Mouse (Mus musculus): ENCODE data around the gene Cfap77. TPM values are rescaled to one million over a fixed set of nuclear protein-coding genes. Genes with fewer than 3 reads are reported as not detected.
A peak's percentile ranks its signal among the peaks of the same experiment; 100 is the strongest.
"Not testable (repeated sequence)": the region's sequence is repeated elsewhere in the genome, so short reads cannot be mapped to it uniquely, and the experiment has no call there.

Cfap77 gene
- total RNA-seq (2021), result under 1 TPM; 0.40 to 0.62 TPM
- long read RNA-seq, experiment 1, result 0 reads
- long read RNA-seq, experiment 2, result 0 reads

DNA sequence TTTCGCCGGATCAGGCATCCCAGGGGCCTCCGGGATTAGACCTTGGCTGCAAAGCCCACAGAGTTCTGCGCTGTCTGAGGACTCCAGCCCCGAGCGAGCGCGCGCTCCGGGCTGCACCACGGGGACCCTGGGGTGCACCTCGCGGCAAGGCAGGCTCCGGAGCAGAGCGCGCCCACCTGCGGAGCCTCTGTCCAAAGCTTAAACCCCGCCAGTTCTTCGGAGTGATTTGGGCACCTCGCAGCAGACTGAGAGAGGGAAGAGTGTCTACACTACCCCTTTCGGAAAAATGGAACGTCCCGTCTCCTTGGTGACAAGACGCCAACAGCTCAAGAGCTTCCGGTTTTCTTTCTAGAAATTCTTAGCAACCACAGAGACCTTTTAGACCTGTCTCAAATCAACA is at the start of gene Cfap77:
Gene Cfap77 (minus strand): TSS at position 76 of the 400 bp plus-strand sequence.
- DNase-seq (ENCODE audit: low spot score in 2 of 2), result peak; percentile 53 to 64
- intact Hi-C loops (cut with DNase I), result no loop called here

DNA sequence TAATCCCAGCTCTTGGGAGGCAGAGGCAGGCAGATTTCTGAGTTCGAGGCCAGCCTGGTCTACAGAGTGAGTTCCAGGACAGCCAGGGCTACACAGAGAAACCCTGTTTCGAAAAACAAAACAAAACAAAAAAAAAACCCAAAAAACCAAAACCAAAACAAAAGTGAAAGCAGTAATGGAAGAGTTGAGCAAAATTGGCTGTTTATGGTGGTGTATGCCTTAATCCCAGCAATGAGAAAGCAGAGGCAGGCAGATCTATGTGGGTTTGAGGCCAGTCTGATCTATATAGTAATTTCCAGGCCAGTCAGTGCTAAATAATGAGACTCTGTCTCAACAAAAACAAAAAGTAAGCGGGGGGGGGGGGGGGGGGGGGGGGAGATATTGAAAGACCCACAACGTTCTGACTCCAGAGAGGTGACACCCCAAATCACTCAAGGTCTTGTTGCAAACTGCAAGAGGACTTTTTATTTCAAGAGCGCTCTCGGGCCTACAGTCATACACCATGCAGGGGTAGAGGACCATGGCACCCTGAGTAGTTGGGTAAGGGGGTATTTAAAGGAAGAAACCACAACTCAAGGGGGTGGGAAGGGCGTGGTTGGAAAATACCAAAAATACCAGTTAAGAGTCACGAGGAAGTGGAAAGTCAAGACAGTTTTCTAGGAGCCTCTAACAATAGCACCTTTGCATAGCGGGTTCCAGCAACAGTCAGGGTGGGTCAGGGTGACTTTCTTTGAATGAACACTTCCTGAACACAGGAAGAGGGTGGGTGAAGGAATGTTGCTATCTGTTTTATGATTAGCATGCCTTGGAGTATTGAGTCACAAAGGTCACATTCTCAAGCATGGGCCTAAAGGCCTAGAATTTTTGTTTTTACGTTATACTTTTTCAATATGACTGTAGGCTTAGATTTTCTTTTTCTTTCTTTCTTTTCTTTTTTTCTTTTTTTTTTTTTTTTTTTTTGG is 47.8 kb upstream of the Cfap77 start:
- DNase-seq (ENCODE audit: low spot score in 2 of 2); intact Hi-C loops (cut with DNase I): not testable (repeated sequence)

DNA sequence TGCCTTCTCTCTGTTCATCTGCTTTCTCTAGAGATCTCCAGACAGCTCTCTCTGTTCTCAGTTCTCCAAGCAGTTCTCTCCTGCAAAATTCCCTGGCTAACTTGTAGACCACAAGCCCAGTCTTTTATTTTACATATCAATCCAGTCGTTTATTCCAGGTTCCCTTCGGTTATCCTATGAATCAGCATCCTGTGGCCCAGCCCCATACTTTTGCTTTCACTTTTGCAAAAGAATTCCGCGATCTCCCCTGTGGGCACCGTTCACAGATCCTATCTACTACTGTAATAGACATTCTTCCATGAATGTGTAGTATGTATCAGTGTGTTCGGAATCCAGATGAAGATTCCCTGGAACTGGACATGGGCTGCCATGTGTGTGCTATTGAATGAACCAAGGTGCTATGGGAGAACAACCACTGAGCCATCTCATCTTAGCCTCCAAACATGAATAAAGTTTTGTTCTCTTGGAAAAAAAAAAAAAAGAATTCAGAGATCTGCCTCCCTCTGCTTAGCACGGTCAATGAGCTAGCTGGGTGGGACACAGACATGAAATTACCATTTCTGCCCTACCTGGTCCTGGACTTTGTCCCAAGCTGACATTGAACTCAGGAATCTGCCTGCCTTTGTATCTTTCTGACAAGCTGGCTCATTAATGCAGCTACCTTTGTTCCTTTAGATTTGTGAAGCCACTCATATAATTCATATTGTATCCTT is 46.1 kb upstream of the Cfap77 start:
- intact Hi-C loops (cut with DNase I), result no loop called here
- no peak for DNase-seq (ENCODE audit: low spot score in 2 of 2)

DNA sequence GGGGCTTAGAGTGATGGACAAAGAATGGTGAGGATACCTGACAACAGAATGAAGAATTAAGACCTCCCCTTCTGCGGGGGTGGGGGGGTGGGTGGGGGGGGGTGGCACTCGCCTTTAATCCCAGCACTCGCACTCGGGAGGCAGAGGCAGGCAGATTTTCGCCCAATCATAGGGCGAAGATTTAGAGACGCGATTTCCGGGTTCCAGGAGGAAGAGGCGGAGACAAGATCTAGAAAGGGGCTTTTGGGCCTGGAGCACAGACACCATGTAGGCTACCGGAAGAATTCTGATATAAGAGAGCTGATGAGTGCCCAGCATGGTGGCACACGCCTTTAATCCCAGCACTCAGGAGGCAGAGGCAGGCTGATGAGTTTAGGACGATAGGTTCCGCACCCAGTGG is 44.8 kb upstream of the Cfap77 start:
- intact Hi-C loops (cut with DNase I), result no loop called here
- DNase-seq (ENCODE audit: low spot score in 2 of 2), result no peak

DNA sequence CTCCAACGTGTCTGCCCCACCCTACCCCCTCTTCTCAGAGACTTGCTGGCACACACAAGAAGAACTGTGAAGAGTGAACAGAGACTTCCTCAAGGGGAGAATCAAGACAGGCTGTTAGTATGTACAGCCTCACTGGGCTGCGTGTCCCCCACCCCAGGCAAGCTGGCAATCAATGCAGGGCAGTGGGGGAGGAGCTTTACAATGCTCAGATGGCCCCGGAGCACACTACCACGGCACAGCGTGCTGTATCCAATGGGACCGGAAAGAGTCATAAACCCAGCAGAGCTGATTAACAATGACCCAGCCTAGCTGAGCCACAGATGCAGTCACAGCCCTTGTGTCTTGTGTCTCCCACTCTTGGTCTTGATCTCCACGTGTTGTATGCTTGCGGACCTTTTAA is 43.9 kb upstream of the Cfap77 start:
- intact Hi-C loops (cut with DNase I), result no loop called here
- DNase-seq (ENCODE audit: low spot score in 2 of 2), result no peak

DNA sequence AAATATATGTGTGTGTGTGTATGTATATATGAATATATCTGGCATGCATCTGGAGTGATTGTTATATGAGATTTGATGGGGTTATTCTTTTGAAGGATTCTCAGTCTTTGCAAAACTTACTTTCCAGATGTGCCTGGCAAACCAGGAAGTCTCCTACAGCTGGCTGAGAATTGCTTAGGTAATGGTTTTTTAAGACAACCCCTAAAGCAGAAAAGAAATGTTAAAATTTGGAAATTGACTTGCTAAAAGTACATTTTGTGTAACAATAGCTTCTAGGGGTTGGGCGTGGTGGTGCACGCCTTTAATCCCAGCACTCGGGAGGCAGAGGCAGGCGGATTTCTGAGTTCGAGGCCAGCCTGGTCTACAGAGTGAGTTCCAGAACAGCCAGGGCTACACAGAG is 43.1 kb upstream of the Cfap77 start:
- DNase-seq (ENCODE audit: low spot score in 2 of 2); intact Hi-C loops (cut with DNase I): not testable (repeated sequence)

DNA sequence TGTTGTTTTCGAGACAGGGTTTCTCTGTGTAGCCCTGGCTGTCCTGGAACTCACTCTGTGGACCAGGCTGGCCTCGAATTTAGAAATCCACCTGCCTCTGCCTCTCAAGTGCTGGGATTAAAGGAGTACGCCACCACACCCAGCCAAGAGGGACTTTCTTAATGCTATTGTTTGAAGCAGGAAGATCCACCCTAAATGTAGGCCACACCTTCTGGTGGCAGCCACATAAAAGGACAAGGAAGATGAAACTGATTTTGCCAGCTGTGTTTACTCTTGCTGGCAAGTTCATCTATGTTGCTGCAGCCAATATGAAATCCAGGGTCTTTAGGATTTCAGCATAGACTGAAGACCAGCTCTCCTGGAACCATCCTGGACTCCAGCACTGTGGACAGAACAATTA is 42.6 kb upstream of the Cfap77 start:
- DNase-seq (ENCODE audit: low spot score in 2 of 2), result no peak
- intact Hi-C loops (cut with DNase I), result no loop called here

DNA sequence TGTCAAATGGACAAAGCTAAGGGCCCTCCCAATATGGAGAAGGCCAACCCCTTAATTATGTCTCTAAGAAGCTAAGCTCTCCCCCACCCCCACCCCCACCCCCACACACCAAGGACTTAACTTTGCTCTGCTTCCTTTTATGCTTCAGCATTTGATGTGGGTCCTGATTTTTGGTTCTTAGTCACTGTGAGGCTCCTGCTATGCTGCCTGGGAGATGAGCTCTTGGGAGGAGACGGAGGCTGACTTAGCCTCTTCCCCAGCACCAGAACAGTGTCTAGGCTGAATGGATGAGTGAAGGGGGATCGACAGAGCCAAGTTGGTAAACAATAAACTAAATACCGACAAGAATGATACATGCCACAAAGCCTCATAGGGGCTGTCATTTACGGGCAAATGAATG is 41.9 kb upstream of the Cfap77 start:
- no peak for DNase-seq (ENCODE audit: low spot score in 2 of 2)
- intact Hi-C loops (cut with DNase I), result no loop called here

DNA sequence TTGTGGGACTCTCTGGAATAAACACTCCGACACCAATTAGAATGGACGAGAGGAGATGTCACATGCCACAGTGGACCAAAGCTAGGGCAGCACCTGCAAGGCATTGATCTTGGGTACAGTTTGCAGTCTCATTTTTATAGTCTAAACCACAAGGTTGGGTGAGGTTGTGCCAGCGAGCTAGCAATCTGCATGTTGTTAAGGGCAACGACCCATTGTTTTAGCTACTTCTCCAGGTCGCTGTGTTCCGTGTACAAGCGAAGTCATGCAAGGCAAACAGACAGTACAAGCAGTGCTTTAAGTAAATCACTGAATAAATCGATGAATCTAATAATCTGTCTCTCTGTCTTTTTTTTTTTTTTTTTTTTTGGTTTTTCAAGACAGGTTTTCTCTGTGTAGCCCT is 40.8 kb upstream of the Cfap77 start:
- no peak for DNase-seq (ENCODE audit: low spot score in 2 of 2)
- intact Hi-C loops (cut with DNase I), result no loop called here

DNA sequence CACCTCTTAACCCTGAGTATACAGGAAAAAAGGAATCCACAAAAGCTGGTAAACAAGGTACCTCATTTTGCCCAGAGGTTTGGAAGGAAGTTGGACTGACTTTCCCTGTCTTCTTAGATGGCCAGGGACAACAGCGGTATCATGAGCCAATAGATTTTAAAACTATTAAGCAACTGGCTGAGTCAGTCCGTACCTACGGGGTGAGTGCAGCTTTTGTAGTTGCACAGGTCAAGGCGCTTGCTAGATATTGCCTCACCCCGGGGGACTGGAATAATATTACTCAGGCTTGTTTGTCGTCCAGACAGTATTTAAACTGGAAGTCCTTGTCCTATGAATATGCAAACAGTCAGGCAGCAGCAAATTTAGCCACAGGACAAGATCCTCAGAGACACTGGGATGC is 34.4 kb upstream of the Cfap77 start:
- intact Hi-C loops (cut with DNase I); DNase-seq (ENCODE audit: low spot score in 2 of 2): not testable (repeated sequence)

DNA sequence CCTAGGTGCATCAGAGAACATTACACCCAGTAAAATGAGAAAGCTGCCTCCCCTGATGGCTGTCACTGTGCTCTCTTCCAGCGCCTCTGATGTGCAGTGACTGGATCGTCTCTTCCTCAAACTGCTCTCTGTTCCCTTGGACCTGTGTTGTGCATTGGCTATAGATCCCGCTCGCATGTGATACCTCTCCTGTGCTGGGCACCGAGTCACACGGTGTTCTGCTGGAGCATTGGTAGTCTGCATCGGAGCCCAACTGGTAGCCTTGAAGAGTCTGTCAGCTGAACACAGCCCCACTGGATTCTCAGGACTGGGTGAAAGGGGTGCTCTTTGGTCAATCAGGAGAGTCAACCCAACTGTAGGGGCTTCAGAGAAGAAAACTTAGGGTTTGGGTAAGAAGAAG is 31.2 kb upstream of the Cfap77 start:
- intact Hi-C loops (cut with DNase I), result no loop called here
- DNase-seq (ENCODE audit: low spot score in 2 of 2), result no peak

DNA sequence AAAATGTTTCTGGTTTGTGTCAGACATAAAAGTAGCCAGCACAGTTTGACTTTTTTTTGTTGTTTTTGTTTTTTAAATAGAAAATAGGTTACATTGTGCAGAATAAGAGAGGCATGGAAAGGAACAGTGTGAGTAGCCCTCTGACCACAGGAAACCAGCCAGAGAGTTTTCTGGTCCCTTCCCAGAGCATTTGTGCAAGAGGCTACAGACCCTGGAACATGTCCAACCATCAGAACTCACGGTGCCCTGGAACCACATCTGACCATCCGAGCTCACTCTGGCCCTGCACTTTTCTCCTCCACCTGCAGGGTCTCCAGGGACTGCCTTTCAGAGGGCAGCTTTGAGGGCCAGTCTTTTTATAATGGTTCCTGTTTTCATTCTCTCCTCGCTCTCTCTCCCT is 27.1 kb upstream of the Cfap77 start:
- DNase-seq (ENCODE audit: low spot score in 2 of 2), result peak; percentile 9 to 12
- intact Hi-C loops (cut with DNase I), result no loop called here

DNA sequence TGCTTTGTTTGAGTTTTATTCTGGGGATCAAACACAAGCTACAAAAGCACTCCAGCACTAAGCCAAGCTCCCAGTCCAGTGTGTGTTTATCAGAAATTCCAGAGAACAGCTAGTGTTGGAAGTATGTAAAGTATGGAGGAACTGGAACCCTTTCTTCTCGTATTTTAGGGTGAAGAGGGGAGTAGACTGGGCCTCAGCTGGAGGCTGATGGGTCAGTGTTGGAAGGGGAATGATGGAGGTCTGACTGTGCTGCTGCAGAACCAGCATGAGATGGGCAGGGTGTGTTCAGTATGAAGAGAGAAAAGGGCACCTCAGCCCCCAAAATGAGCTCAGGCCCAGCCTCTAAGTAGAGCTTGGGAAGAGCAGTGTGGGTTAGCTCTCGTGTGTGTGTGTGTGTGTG is 21.4 kb upstream of the Cfap77 start:
- intact Hi-C loops (cut with DNase I), result no loop called here
- no peak for DNase-seq (ENCODE audit: low spot score in 2 of 2)

DNA sequence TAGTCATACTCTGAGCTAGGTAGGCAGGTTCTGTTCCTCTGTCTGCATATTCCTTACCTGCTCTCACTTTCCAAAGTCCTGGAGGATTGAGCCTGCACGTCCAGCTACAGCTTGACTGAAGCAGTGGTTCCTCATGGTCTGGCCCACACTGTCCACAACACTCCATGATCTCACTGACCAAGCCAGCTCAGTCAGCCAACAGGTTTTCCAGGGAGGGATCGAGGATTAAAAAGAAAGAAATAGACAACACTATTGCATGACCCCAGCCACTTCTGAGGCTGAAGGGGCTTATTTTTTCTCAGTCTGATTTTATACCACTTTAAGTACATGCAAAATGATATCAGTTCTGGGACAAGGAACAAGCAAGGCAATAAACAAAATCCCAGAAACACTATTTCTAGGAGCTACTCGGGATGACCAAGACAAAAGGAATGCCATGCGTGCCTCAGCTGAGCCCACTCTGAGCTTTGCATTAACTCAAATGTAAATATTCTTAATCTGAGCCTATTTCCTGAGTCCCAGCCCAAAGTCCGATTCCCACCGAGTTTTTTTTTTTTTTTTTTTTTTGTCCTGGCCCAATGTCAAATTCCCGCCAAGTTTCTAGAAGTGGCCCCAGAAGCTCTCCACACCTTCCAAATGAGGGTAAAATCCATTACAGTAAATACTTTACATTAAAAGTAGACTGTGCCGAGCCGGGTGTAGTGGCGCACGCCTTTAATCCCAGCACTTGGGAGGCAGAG is 20.6 kb upstream of the Cfap77 start:
- no peak for DNase-seq (ENCODE audit: low spot score in 2 of 2)
- intact Hi-C loops (cut with DNase I), result no loop called here

DNA sequence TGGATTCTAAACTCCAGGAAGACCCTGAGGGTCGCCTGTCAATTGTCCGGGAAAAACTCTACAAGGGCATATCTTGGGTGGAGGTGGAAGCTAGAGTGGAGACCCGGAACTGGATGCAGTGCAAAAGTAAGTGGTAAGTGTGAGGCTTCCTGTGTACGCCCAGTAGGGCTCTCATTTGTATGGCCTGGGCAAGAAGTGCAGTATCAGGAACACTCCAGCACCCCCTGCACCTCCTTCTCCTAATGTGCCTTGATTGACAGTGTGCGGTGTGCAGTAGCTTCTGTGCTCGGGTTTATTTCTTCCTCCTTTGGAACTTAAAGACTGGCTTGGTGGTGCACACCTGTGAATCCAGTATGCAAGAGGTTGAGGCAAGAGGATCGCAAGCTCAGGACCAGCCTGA is 19.8 kb upstream of the Cfap77 start:
- intact Hi-C loops (cut with DNase I), result no loop called here

DNA sequence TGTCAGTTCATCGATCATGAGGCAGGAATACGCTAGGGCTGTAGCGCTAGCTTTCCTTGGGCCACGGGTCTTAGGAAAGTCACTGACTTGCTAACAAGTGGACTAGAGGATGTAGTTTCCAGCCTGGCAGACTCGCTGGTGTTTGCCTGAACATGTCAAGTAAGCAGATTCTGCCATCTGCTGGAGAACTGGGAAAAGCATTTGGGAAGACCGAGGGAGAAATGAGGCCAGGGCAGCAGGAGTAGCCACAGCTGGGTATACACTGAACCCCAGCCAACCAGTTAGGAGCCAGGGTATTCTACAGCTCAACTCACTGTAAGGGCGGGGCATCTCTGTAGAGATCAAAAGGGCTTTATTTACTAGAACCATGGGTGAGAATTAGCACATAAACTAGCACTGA is 11.5 kb upstream of the Cfap77 start:
- intact Hi-C loops (cut with DNase I), result no loop called here
- peak in 1 of 2 experiments; percentile 15 for DNase-seq (ENCODE audit: low spot score in 2 of 2)

More for the DNA sequence above, 19.8 kb upstream of the Cfap77 start:
- DNase-seq (ENCODE audit: low spot score in 2 of 2), result no peak

DNA sequence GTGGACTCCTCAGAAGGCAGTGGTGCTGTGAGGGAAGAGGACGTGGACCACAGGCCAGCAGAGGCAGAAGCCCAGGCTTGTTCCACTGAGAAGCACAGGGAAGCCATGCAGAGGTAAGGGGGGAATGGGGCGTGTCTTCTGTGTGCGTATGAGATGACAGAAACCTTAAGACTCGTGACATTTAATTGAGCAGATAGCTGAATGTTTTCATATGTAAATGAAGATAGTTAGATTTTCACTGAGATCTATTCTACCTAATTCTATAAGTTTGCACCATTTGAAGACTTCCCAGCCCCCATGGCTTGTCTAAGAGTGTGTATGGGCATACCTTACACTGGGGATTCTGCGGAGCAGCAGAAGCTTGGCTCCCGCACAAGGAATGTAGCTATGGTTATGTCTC is 10.9 kb upstream of the Cfap77 start:
- intact Hi-C loops (cut with DNase I), result no loop called here
- no peak for DNase-seq (ENCODE audit: low spot score in 2 of 2)

DNA sequence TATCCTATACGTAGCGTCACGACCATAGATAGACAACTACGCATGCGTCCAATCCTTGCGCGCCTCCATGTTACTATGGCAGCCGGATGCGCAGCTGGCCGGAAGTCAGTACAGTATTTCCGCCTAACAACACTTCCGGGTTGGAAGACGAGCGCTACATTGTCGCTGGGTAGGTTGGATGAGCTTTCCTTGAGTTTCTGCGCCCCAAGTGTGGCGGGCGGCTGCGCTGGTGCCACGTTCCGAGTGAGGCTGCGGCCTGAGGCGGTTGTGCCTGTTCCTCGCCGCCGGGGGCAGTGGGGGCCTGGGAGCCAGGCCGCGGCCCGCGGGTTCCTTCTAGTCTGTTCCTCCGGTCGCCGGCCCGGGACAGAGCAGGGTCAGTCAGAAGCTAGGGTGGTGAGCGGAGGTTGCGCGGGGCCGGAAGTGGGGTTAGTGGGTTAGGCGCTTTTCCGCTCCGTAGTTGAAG is 5.3 kb upstream of the Cfap77 start, which contains the start of gene Ttf1:
Gene Ttf1 (plus strand): TSS at position 128 of the 463 bp plus-strand sequence.
- intact Hi-C loops (cut with DNase I), result no loop called here
- peak; percentile 93 to 95 for DNase-seq (ENCODE audit: low spot score in 2 of 2)

DNA sequence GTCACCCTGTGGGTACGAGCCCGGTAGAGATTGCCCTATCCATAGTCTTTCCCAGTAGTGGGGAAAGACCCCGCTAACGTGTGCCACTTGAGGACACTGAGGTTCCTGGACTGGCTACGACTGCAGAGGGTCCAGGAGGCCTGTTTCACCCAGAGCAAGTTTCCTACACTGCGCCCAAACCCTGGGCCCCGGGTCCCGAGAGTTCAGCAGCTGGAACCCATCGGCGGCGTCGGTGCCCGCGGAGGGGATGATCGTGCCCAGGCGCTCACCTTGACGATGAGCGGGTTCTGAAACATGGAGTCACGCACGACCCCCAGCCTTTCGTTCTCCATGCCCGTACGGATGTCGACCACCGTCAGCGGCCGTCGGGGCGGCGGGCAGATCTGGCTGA is 326 bp downstream of the Cfap77 start:
- intact Hi-C loops (cut with DNase I), result no loop called here
- DNase-seq (ENCODE audit: low spot score in 2 of 2), result no peak
